Mouse (Mus musculus) embryonic fibroblast, embryonic 13.5 days (primary cell): ENCODE results near the gene Mcts2.

Experiments used
- CTCF ChIP-seq: IDR thresholded peaks from 2 replicates; pipeline ENCODE4 v1.5.1; 2011; ENCODE audit warnings: mild to moderate bottlenecking, control low read depth, low read length, moderate library complexity, borderline replicate concordance; ENCODE audit not compliant: insufficient read depth
- POLR2A ChIP-seq: IDR thresholded peaks from 2 replicates; pipeline ENCODE4 v1.6.1; 2011; ENCODE audit warnings: low read depth, mild to moderate bottlenecking, control low read depth, low read length, moderate library complexity

DNA sequence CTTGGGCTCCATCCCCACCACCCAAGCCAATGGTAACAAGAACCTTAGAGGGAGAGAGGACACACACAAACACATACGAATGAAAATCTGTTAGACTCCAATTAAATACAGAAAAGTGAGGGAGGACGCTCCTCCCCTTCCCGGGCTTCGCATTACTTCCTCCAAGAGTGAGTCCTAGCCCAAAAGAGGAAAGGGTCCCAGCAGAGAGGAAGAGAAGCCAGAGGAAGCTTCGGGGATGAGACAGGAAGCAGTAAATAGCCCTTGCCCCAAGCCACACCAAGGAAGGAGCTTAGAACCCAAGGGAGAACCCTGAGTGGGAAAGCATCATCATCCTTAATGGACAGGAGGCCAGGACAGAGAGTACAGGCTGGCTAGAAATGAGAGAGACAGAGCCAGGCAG is 22.2 kb downstream of the Mcts2 start:
- no peak for TF ChIP-seq POLR2A
- no peak for TF ChIP-seq CTCF
